Mouse (Mus musculus): ENCODE measurements at regions not wholly inside any gene's neighbourhood (a gene's known extent, or its start where the extent isn't known, plus 50 kb on each side); places are given as distances from the start of the nearest gene placed in this dataset.

- no peak overlapping the region for H3K9ac ChIP-seq (ENCODE audit: low read length)
- H3K9me3 ChIP-seq (ENCODE audit: control insufficient read depth, low read length): no peaks in the 10 kb centered on the region
- 0 out of 2 replicates have a peak, but pooled peaks cover 2% of the 10 kb centered on the region for H3K4me1 ChIP-seq (replicated peaks; ENCODE audit: control insufficient read depth, insufficient read depth)
- DNase-seq (ENCODE audit: low spot score) (no peak), ATAC-seq (ENCODE audit: low FRiP score, low TSS enrichment) (no peak)
- no peaks in the 10 kb centered on the region for H3K27me3 ChIP-seq (ENCODE audit: control insufficient read depth, insufficient read depth, low read length)
- H3K27ac ChIP-seq (replicated peaks): no peak overlapping the region
- no peak overlapping the region for H3K4me2 ChIP-seq (replicated peaks; ENCODE audit: low read depth)
- TF ChIP-seq CTCF (IDR thresholded peaks at IDR 0.05; ENCODE audit: low read depth) (no peak), EP300 (optimal IDR thresholded peaks at IDR 0.05) (no peak)
- no peak overlapping the region for H3K4me3 ChIP-seq (ENCODE audit: low read depth, low read length)
- 71% methylated on average over 5 of the region's 5 CpGs for WGBS
- no peaks in the 10 kb centered on the region for H3K36me3 ChIP-seq (ENCODE audit: control insufficient read depth, insufficient read depth, low read length)
Observed at GRCm38 (mm10) chr4:33588127-33588526, 278.0 kb downstream of the Rngtt start.

- Histone ChIP-seq H3K4me2 (replicated peaks; ENCODE audit: low read depth) (0 out of 2 replicates have a peak overlapping the region, but pooled peaks have one; percentile 17), H3K36me3 (ENCODE audit: control insufficient read depth, insufficient read depth, low read length) (no peaks in the 10 kb centered on the region), H3K4me1 (replicated peaks; ENCODE audit: control insufficient read depth, insufficient read depth) (0 out of 2 replicates have a peak, but pooled peaks cover 2% of the 10 kb centered on the region), H3K9ac (ENCODE audit: low read length) (no peak overlapping the region), H3K27ac (replicated peaks) (no peak overlapping the region), H3K27me3 (ENCODE audit: control insufficient read depth, insufficient read depth, low read length) (no peaks in the 10 kb centered on the region), H3K4me3 (ENCODE audit: low read depth, low read length) (no peak overlapping the region), H3K9me3 (ENCODE audit: control insufficient read depth, low read length) (no peaks in the 10 kb centered on the region)
- TF ChIP-seq EP300 (optimal IDR thresholded peaks at IDR 0.05): no peak
- no peak for TF ChIP-seq CTCF (IDR thresholded peaks at IDR 0.05; ENCODE audit: low read depth)
- DNase-seq (ENCODE audit: low spot score): no peak
- 9% methylated on average over 8 of the region's 8 CpGs for WGBS
- no peak for ATAC-seq (ENCODE audit: low FRiP score, low TSS enrichment)
Observed at GRCm38 (mm10) chr4:33589207-33589606, 279.1 kb downstream of the Rngtt start.

GRCm38 (mm10) chr4:33594997-33595657 is 285.0 kb downstream of the Rngtt start:
- Histone ChIP-seq H3K36me3 (ENCODE audit: control insufficient read depth, insufficient read depth, low read length) (no peaks in the 10 kb centered on the region), H3K4me2 (replicated peaks; ENCODE audit: low read depth) (no peak overlapping the region), H3K27me3 (ENCODE audit: control insufficient read depth, insufficient read depth, low read length) (no peaks in the 10 kb centered on the region), H3K27ac (replicated peaks) (no peak overlapping the region), H3K4me1 (replicated peaks; ENCODE audit: control insufficient read depth, insufficient read depth) (no peaks in the 10 kb centered on the region), H3K9ac (ENCODE audit: low read length) (no peak overlapping the region), H3K9me3 (ENCODE audit: control insufficient read depth, low read length) (no peaks in the 10 kb centered on the region), H3K4me3 (ENCODE audit: low read depth, low read length) (no peak overlapping the region)
- DNase-seq (ENCODE audit: low spot score) (no peak), ATAC-seq (ENCODE audit: low FRiP score, low TSS enrichment) (no peak)
- TF ChIP-seq EP300 (optimal IDR thresholded peaks at IDR 0.05) (no peak), CTCF (IDR thresholded peaks at IDR 0.05; ENCODE audit: low read depth) (no peak)
- WGBS: 59% methylated on average over 11 of the region's 11 CpGs

GRCm38 (mm10) chr4:33595763-33596162 is 285.7 kb downstream of the Rngtt start:
- DNase-seq (ENCODE audit: low spot score) (no peak), ATAC-seq (ENCODE audit: low FRiP score, low TSS enrichment) (no peak)
- no peak overlapping the region for H3K4me3 ChIP-seq (ENCODE audit: low read depth, low read length)
- no peaks in the 10 kb centered on the region for H3K9me3 ChIP-seq (ENCODE audit: control insufficient read depth, low read length)
- H3K4me1 ChIP-seq (replicated peaks; ENCODE audit: control insufficient read depth, insufficient read depth): no peaks in the 10 kb centered on the region
- WGBS: 72% methylated on average over 9 of the region's 9 CpGs
- no peak overlapping the region for H3K9ac ChIP-seq (ENCODE audit: low read length)
- H3K27ac ChIP-seq (replicated peaks): no peak overlapping the region
- H3K4me2 ChIP-seq (replicated peaks; ENCODE audit: low read depth): no peak overlapping the region
- no peaks in the 10 kb centered on the region for H3K36me3 ChIP-seq (ENCODE audit: control insufficient read depth, insufficient read depth, low read length)
- no peaks in the 10 kb centered on the region for H3K27me3 ChIP-seq (ENCODE audit: control insufficient read depth, insufficient read depth, low read length)
- TF ChIP-seq EP300 (optimal IDR thresholded peaks at IDR 0.05) (no peak), CTCF (IDR thresholded peaks at IDR 0.05; ENCODE audit: low read depth) (no peak)

GRCm38 (mm10) chr4:33599966-33600365 is 289.9 kb downstream of the Rngtt start:
- no peaks in the 10 kb centered on the region for H3K4me1 ChIP-seq (replicated peaks; ENCODE audit: control insufficient read depth, insufficient read depth)
- H3K27me3 ChIP-seq (ENCODE audit: control insufficient read depth, insufficient read depth, low read length): no peaks in the 10 kb centered on the region
- no peak overlapping the region for H3K4me2 ChIP-seq (replicated peaks; ENCODE audit: low read depth)
- TF ChIP-seq CTCF (IDR thresholded peaks at IDR 0.05; ENCODE audit: low read depth) (no peak), EP300 (optimal IDR thresholded peaks at IDR 0.05) (no peak)
- no peaks in the 10 kb centered on the region for H3K9me3 ChIP-seq (ENCODE audit: control insufficient read depth, low read length)
- no peak overlapping the region for H3K4me3 ChIP-seq (ENCODE audit: low read depth, low read length)
- DNase-seq (ENCODE audit: low spot score) (no peak), ATAC-seq (ENCODE audit: low FRiP score, low TSS enrichment) (no peak)
- no peaks in the 10 kb centered on the region for H3K36me3 ChIP-seq (ENCODE audit: control insufficient read depth, insufficient read depth, low read length)
- no peak overlapping the region for H3K9ac ChIP-seq (ENCODE audit: low read length)
- H3K27ac ChIP-seq (replicated peaks): no peak overlapping the region
- 47% methylated on average over 1 of the region's 1 CpGs for WGBS

- Histone ChIP-seq H3K4me1 (replicated peaks; ENCODE audit: control insufficient read depth, insufficient read depth) (no peaks in the 10 kb centered on the region), H3K9me3 (ENCODE audit: control insufficient read depth, low read length) (no peaks in the 10 kb centered on the region), H3K9ac (ENCODE audit: low read length) (no peak overlapping the region), H3K27ac (replicated peaks) (no peak overlapping the region), H3K36me3 (ENCODE audit: control insufficient read depth, insufficient read depth, low read length) (no peaks in the 10 kb centered on the region), H3K27me3 (ENCODE audit: control insufficient read depth, insufficient read depth, low read length) (no peaks in the 10 kb centered on the region), H3K4me2 (replicated peaks; ENCODE audit: low read depth) (no peak overlapping the region), H3K4me3 (ENCODE audit: low read depth, low read length) (no peak overlapping the region)
- ATAC-seq (ENCODE audit: low FRiP score, low TSS enrichment) (no peak), DNase-seq (ENCODE audit: low spot score) (no peak)
- WGBS: 41% methylated on average over 6 of the region's 6 CpGs
- TF ChIP-seq EP300 (optimal IDR thresholded peaks at IDR 0.05) (no peak), CTCF (IDR thresholded peaks at IDR 0.05; ENCODE audit: low read depth) (no peak)
Observed at GRCm38 (mm10) chr4:33600805-33601204, 290.7 kb downstream of the Rngtt start.
